Mouse (Mus musculus): ENCODE results near the gene Pxmp2.

The Pxmp2 gene

DNA sequence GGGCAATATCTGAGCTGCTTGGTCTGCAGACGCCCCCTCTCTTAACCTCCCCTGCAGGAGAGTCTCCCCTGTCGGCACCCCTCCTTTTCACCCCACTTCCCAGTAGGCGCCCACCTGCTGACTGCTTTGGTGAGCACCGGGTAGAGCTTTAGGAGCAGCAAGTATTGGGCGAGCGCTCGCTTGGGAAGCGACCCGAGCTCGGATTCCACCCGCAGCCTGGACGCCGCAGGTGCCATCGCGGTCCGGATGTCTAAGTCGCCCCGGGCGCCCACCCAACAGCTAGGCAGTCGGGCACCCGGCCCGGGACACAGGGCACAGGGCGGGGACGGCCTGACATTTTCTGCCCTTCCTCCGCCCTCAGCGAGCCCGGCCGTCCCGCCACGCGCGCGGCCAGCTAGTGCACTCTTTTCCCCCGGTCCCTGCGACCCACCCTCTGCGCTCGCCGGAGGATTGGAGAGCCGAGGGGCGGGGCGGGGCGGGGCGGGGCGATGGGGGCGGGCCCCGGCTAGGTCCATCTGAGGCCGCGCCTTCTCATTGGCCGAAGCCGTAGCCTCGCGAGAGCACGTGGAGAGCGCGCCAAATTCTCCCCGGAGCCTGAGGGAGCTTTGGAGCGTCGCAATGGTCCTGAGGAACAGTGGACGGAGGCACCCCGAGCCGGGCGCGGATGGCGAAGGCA lies at the start of gene Pxmp2, which contains the start of gene Pole:
Gene Pxmp2, minus strand, starts transcription at position 417 of the 676 bp plus-strand sequence.
Gene Pole, plus strand, starts transcription at position 537 of the 676 bp plus-strand sequence.
- peak; percentile 84 for DNase-seq (ENCODE audit: low spot score)

GRCm38 (mm10) chr5:110330508-110330907 lies 44.5 kb upstream of the Pxmp2 start:
- no peak for DNase-seq (ENCODE audit: low spot score)

GRCm38 (mm10) chr5:110313127-110313526 lies 27.1 kb upstream of the Pxmp2 start:
- DNase-seq (ENCODE audit: low spot score) = no peak

- DNase-seq (ENCODE audit: low spot score) = no peak
Measured at GRCm38 (mm10) chr5:110308861-110309260, 22.9 kb upstream of the Pxmp2 start.

DNA sequence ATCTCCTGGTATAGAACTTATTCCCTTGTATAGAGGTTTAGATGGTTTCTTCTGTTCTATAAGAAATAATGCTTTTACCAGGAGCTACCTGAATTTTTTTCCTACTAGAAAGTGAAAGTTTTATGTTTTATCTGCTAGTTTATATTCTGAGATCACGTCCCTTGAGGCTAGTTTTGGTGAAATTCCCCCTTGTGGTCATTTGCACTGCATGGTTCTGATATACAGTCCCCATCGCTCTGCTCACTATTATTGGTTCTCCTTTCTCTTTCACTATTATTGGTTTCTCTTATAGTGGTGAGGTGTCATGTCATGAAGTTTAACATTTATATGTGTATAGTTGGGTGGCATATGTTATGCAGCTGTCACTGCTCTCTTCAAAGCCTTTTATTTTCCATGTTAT lies 14.6 kb upstream of the Pxmp2 start:
- DNase-seq (ENCODE audit: low spot score) = no peak

GRCm38 (mm10) chr5:110296637-110297036 lies 10.7 kb upstream of the Pxmp2 start:
- DNase-seq (ENCODE audit: low spot score) = no peak

- no peak for DNase-seq (ENCODE audit: low spot score)
Measured at GRCm38 (mm10) chr5:110291649-110292048, 5.7 kb upstream of the Pxmp2 start.

- no peak for DNase-seq (ENCODE audit: low spot score)
Measured at GRCm38 (mm10) chr5:110287084-110287475, 1.1 kb upstream of the Pxmp2 start.

GRCm38 (mm10) chr5:110286446-110287083 lies 579 bp upstream of the Pxmp2 start:
- DNase-seq (ENCODE audit: low spot score) = no peak

GRCm38 (mm10) chr5:110285156-110285555 lies 830 bp downstream of the Pxmp2 start:
- no peak for DNase-seq (ENCODE audit: low spot score)

DNA sequence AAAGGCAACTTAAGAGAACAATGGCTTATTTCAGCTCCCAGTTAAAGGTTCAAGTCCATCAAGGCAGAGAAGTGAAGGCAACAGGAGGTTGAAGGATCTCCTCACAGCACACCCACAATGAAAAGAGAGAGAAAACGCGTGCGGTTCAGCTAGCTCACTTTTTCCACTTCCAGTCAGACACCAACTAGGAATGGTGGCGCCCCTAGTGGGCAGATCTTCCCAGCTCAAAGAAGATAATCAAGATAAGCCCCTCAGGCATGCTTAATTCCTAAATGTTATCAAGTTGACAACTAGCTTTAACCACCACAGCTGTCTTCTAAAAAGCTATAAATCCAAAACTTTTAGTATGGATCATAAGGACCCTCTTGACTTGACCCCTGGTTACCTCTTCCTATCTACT lies 1.4 kb downstream of the Pxmp2 start:
- peak; percentile 22 for DNase-seq (ENCODE audit: low spot score)

GRCm38 (mm10) chr5:110281984-110282383 lies 4.0 kb downstream of the Pxmp2 start:
- DNase-seq (ENCODE audit: low spot score) = no peak

DNA sequence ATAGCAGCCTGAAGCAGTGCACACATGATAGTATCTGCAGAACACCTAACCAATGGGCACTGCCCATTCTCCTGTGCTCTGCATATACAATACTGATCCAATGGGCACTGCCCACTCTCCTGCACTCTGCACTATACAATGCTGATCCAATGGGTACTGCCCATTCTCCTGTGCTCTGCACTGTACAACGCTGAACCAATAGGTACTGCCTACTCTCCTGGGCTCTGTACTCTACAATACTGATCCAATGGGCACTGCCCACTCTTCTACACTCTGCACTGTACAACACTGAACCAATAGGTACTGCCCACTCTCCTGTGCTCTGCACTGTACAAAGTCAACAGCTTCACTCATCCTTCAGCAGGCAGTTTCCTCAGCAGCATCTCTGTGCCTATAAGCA lies 9.1 kb downstream of the Pxmp2 start:
- DNase-seq (ENCODE audit: low spot score) = no peak

- DNase-seq (ENCODE audit: low spot score) = no peak
Measured at GRCm38 (mm10) chr5:110276391-110276790, 9.6 kb downstream of the Pxmp2 start.

GRCm38 (mm10) chr5:110274846-110275245 lies 11.1 kb downstream of the Pxmp2 start:
- no peak for DNase-seq (ENCODE audit: low spot score)

DNA sequence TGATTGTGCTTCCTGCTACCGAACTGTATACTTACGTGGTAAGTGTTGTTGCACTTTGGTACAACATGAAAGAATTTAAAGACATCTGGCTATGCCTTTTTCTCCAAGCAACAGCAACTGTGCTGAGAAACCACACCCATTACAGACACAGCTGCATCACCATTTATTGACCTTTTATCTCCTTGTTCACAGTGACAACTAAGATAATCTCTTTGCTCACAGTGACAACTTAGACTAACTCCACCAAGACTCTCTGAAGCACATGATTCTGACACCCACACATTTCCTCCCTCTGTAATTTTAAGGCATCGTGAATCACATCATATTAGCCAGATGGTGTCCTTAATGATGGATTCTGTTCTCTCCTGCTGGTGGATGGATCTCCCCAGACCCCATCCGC lies 11.8 kb downstream of the Pxmp2 start:
- no peak for DNase-seq (ENCODE audit: low spot score)

GRCm38 (mm10) chr5:110270242-110270641 lies 15.7 kb downstream of the Pxmp2 start:
- DNase-seq (ENCODE audit: low spot score) = no peak

GRCm38 (mm10) chr5:110269141-110270101 lies 16.6 kb downstream of the Pxmp2 start, which contains the start of gene Pgam5:
TSS of gene Pgam5 (minus strand) at chr5:110269913.
- peak; percentile 86 for DNase-seq (ENCODE audit: low spot score)

- no peak for DNase-seq (ENCODE audit: low spot score)
Measured at GRCm38 (mm10) chr5:110266941-110267340, 19.0 kb downstream of the Pxmp2 start.

GRCm38 (mm10) chr5:110244091-110244490 lies 41.9 kb downstream of the Pxmp2 start:
- no peak for DNase-seq (ENCODE audit: low spot score)

DNA sequence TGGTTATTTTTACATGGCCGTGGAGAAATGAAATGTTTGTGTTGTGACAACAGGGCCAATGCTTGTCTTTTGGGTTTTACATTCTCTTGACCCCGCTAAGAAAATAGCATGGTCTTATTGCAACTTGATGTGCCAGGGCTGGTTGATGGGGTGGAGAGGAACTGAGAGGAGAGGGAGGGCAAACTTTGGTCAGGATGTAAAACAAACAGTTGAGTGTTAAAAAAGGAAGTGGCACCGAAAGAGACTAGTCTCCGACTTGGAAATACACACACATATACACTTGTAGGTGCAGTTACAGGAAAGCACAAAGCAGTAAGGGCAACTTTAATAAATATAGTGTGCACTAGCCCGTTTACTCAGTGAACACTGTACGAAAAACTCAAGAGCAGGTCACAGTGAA lies 53.6 kb downstream of the Pxmp2 start:
- DNase-seq (ENCODE audit: low spot score) = no peak

DNA sequence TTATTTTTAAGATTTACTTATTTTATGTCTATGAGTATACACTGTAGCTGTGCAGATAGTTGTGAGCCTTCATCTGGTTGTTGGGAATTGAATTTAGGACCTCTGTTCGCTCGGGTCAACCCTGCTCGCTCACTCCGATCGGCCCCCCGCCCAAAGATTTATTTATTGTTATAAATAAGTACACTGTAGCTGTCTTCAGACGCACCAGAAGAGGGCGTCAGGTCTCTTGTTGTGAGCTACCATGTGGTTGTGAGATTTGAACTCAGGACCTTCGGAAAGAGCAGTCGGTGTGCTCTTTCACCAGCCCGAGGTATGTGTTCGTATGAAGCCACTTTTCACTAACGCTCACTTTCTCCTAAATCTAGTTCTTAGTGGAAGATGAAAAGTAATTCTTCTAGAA lies 54.3 kb downstream of the Pxmp2 start:
- peak; percentile 5 for DNase-seq (ENCODE audit: low spot score)

All from ovary, postnatal 14 days (tissue).